Mouse (Mus musculus) G1E (cell line): ENCODE data around the gene Itih2.

Source experiments
- CTCF ChIP-seq: IDR thresholded peaks from 2 replicates; pipeline ENCODE4 v1.5.1; 2012; ENCODE audit warnings: low read depth, low read length, inconsistent platforms, mixed read lengths
- GATA1 ChIP-seq: IDR thresholded peaks from 2 replicates; pipeline ENCODE4 v1.6.1; 2012; ENCODE audit warnings: borderline replicate concordance, low read length, inconsistent platforms, mixed read lengths
- POLR2AphosphoS5 ChIP-seq: IDR thresholded peaks from 2 replicates; pipeline ENCODE4 v1.6.1; 2012; ENCODE audit warnings: low read depth, low read length, inconsistent platforms; ENCODE audit not compliant: insufficient replicate concordance
- TAL1 ChIP-seq: conservative IDR thresholded peaks from 2 replicates; pipeline ENCODE4 v1.6.1; 2012; ENCODE audit warnings: low read depth, low read length, inconsistent platforms, mixed read lengths

- TF ChIP-seq CTCF = no peak
- TF ChIP-seq GATA1 = no peak
- no peak for TF ChIP-seq POLR2AphosphoS5
- TF ChIP-seq TAL1 = no peak
These were observed 30.8 kb upstream of the Itih2 start for GRCm38 (mm10) chr2:10162011-10162410.
